Mouse (Mus musculus): ENCODE results near the gene Abca5.

The Abca5 gene

DNA sequence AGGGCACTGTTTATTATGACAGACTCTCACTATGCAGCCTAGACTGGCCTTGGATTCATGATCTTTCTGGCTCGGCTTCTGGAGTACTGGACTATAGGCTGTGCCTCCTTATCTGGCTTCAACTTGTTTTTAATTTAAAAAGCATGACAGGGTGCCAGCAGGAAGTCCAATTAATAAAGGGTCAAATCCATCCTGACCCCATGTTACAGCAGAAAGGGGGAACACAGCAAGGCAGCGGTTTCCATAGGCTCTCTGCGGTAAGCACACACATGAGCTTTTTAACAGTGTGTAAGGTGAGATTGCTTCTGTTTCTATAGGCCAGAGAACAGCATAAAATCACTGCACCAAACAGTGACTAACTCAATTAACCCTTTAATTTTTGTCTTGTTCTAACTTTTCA is 34.1 kb downstream of the Abca5 start:
- no peak for DNase-seq (ENCODE audit: low spot score in 2 of 2)

DNA sequence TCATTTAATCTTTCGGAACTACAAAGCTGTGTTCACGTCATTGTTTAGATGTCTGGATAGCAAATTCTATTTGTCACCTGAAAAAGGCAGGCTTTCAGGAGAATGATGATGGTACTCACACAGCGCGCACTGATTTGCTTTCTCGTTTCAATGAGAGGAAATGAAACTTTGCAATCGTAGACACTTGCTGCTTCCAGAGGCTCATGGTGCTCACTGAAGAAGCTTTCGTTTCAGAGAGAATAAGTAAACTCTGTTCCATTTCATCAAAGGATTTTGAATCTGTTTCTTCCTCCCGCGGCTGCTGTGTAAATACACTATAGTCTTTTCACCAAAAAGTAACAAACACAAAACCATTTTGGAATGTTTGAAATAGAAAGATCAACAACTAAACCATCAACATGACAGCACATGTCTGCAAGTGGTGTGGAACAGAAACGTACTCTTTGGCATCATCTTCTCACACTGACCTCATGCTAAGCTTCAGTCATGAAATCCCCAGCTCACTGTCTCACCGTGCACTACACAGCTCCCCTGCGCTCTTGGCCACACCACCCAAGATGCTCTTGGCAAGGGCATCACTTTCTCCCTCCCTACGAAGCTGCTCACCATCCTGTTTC is 39.5 kb downstream of the Abca5 start:
- DNase-seq (ENCODE audit: low spot score in 2 of 2) = no peak

DNA sequence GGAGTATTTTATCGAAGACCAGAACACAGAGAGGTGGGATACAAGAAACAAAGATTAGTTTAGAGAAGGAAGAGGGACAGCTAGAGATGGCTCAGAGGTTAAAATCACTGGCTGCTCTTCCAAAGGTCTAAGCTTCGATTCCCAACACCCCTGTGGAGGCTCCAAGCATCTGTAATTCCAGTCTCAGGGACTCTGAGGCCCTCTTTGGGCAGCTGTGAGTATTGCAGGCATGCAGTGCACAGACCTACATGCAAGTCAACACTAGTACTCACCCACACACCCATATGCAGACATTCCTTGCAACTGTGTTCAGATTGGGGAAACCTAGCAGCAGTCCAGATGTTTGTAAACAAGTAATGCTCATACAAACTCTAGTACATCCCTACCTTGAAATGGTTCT is 46.9 kb downstream of the Abca5 start:
- DNase-seq (ENCODE audit: low spot score in 2 of 2) = no peak

DNA sequence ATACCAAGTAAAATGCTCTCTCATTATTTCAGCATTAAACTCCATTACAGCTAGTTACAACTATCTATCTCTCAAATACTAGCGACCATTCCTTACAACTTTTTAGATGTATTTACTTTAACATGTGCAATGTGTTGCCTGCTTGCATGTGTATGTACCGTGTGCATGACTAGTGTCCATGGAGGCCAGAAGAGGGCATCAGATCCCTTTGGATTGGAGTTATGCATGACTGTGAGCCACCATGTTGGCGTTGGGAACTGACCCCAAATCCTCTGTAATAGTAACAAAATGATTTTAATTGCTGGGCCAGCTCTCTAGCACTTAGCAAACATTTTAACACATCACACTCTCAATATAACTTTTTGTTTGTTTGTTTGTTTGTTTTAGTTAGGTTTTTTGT is 49.1 kb downstream of the Abca5 start:
- no peak for DNase-seq (ENCODE audit: low spot score in 2 of 2)

DNA sequence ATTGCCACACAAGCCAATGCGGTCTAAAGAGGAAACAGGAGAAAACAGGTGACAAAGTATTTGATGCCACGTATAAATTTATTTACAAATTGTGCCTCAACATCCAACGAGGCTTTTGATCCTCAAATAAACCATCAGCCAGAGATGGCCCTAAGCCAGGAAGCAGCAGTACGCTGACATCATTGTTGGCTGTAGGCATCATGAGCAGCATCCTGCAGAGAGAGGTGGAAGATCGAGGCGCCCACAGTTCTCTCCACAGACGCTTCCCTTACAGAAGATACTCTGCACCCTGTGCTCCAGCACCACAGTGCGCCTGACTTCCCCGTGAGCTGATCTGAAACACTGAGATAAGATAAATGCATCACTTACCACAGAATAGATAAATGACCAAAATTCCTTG is 49.8 kb downstream of the Abca5 start:
- DNase-seq (ENCODE audit: low spot score in 2 of 2) = no peak

DNA sequence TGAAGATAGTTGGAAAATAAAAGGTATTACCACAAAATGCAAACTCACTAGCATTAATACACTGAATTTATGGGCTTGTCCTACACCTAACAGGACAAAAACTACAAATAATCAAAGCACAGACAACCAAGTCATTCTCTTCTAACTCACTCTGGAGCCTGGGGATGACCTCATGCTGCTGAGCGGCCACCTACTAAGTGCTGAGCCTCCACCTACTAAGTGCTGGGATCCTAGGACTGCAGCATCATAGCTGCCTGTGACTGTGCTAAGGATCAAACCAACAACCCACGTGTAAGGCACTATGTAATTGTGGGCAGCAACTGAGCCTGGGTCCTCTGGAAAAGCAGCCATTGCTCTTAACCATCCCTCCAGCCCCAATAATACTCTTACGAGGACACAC is 51.2 kb downstream of the Abca5 start:
- DNase-seq (ENCODE audit: low spot score in 2 of 2) = no peak

DNA sequence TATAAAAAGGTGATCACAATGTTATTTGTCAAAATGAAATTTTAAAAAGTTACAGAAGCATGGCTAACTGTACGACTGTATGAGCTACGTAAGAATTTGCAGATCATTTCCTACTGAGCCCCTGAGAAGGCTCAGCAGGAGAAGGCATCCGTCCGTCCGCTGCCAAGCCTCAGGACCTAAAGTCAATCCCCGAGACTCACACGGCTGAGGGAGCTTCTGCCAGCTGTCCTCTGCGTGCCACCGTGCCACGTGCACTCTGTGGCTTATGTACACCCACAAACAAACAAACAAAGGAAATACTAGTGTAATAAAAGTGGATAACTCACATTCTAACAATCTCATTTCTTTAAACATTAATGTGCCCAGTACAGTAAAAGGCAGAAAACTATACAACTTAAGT is 52.7 kb downstream of the Abca5 start:
- no peak for DNase-seq (ENCODE audit: low spot score in 2 of 2)

DNA sequence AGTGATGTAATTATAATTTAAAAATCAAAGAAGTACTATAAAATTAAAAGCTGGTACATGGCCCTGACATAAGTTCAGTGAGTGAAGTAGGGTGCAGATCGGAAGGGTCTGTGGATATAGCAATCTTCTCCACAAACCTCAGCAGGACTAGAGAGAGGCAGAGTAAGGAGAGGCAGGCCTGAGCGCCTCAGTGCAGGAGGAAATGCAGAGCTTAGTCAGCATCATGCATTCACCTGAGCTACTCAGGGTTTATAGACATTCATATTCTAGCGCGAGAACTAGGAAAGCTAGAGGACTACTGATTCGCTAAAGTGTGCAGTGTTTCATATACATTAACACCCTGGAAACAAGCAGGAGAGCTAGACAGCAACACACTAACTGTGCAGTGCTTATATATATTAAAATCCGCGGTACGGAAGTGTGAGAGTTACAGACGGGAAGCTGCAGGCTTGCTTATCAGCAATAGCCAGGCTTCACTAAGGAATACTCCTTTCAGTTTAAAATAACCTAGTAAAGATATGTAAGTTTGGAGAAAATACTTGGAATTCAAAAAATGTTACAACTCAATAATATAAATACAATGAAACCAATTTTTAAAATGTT is 53.2 kb downstream of the Abca5 start:
- DNase-seq (ENCODE audit: low spot score in 2 of 2) = no peak

DNA sequence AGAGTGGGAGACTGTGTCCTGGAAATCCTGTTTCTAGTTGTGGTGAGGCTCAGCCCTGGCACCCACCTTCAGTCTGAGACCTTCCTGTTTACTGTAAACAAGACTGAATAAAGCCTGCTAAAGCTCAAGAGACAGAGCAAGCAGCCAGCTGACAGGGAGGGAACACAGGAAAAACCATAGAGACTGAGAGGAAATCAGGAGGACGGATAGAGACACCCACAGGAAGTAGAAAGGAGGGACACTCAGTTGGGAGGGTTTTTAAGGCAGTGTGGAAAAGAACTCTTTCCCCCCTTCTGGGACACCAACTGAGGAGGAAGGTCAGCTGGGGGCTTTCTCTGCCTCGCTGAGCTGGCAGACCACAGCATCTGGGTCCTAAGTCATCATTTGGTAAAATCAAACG is 62.7 kb downstream of the Abca5 start:
- no peak for DNase-seq (ENCODE audit: low spot score in 2 of 2)

DNA sequence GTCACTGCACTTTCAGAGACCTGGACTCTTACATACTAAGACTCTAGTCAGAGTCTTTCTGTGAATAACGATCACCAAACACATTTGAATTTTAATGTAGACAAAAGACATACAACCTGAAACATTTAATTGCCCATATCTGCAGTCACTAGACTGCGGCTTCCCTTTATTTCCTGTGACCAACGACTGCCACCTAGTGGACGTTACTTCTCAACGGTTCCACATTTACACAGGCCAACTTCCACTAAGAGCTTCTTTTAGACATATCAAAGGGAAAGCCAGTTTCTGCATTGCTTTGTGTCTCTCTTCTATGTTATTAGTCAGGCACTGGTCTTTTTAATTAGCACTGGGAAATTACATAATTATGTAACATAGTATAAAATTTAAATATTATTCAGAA is 65.8 kb downstream of the Abca5 start:
- DNase-seq (ENCODE audit: low spot score in 2 of 2) = peak; percentile 26 to 48

DNA sequence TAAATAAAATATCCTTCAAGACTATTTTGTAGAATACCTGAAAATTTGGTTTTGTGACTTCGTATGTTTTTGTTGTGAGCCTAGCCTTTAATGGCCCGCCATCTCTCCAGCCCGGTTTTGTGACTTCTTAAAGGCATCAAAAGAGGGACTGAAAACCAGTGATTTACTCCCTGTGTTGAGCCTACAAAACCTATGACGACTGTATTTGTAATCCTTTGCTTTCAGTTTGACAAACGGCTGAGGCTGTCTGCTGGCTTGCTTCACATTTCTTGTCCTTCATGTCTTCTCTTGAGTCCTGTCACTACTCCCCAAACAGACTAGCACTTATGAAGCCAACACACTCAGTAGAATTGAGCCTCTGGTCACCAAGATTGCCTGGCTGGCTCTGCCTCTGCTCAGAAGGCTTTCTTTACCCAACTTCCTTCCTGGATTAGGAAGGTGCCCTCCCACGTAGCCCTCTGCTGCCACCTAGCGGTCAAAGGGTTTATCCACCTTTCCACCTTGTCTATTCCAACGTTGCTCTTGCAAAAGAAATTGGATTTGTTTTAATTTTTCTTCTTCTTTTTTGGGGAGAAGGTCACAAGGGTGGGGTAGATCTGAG is 69.2 kb downstream of the Abca5 start:
- DNase-seq (ENCODE audit: low spot score in 2 of 2) = peak; percentile 75 to 84

DNA sequence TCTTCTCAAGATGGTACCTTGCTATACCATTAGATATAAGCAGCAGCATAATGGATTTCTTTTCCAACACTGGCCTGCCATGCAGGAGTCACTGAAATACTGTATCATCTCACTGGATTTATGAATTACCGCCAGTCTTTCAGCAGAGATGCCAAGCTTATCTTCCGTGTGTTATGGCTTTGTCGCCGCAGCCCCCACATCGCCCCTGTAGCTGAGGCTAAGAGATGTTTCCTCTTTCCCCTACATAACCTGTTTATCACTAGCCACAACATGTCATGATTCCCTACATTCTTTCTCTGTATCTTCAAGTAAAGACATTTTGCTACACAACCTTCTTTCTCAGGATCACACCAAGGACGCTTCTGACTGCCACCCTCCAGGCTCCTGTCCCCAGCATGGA is 70.3 kb downstream of the Abca5 start:
- DNase-seq (ENCODE audit: low spot score in 2 of 2) = no peak

DNA sequence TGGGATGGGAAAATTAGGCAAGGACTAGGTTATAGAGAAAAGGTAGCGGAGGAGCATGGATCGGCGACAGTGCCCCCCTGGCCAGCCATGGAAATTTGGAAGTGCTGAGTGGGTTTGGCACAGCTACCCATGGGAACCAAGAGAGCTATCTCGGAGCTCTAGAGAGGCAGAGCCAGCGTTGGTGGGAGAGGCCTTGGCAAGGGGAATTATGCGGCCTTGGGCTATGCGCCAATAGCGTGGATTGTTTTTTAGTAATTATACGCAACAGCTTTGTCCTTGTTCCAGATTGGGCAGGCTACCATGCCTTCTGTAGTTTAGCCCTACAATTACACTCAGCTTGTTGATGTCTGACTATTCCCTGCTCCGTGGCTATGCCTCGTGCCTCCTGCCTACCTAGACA is 70.8 kb downstream of the Abca5 start:
- no peak for DNase-seq (ENCODE audit: low spot score in 2 of 2)

DNA sequence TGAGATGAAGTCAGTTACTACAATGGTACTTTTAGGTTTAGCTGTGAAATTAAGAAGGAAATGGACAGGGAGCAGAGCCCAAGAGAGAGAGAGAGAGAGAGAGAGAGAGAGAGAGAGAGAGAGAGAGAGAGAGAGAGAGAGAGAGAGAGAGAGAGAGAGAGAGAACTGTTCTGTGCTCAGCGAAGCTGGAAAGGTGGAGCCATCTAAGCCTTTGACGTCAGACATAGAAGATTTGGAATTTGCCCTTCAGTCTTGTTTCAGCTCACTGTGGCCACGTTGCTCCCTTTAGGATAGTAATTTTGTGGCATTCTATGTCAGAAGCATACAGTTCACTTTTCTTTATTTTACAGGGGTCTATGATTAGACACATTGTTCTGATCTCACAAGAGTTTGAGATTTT is 75.6 kb downstream of the Abca5 start:
- no peak for DNase-seq (ENCODE audit: low spot score in 2 of 2)

DNA sequence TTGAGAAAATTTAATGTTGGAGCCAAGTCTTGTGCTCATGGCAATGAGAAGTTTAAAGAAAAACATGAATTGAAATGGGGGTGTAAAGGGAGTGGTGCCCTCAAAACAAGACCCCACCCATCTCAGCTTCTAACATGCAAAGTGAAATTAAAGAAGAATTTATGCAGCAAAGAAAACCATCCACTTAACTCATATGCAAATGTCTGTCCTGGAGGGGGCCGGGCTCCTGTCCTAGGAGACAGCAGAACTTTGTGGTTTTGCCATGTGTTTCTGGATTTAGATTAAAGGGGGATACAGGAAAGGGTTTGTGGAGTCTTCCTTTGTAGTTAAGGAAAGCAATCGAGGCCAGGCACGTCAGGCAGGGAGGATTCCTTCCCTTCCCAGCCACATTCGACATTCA is 79.6 kb downstream of the Abca5 start:
- no peak for DNase-seq (ENCODE audit: low spot score in 2 of 2)

DNA sequence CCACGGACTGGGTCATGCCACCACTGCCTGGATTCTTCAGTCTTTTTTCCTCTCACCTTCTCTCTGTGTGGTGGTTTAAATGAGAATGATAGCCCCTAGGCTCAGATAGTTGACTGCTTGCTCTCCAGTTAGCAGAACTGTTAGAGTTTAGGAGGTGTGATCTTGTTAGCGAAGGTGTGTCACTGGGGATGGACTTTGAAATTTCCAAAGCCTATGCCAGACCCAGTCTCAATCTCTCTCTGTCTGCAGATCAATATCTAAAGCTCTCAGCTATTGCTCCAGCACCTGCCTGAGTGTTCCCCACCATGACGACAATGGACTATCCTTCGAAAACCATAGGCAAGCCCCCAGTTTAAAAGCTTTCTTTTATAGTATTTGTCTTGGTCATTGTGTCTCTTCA is 80.5 kb downstream of the Abca5 start:
- no peak for DNase-seq (ENCODE audit: low spot score in 2 of 2)

DNA sequence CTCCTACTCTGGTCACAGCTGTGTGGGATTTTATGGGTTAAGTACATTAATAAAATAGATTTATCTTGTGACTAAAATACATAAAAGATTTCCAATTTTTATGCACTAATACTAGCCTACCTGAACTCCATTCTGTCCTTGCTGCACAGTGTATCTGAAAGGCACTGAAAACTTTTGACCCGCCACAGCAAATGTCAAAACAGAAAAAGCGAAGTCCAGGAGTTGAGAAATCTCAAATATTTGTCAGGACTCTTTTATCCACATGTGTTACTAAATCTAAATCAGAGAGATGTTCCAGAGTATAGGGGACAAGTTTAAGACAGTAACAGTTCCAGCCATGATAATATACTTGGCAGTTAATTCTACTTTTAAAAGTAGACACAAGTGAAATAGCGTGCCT is 85.3 kb downstream of the Abca5 start:
- no peak for DNase-seq (ENCODE audit: low spot score in 2 of 2)

DNA sequence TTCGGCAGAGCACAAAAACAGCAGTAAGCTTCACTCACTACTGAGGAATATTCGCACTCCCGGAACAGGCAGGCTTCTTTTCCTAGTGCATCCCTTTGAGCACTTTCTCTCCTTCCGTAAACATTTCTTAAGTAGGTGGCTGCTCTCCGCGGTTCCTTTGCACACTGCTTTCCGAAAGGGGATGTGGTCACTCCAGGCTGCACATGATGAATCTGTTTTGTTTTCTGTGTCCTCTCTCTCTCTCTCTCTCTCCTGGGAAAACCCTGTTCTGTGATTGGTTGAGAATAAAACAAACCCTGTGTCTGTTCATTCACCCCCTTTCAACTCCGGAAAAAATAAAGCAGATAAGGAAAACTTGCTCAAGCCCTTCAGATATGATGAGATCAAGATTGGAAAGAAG is 86.0 kb downstream of the Abca5 start, which contains the start of gene Abca6:
Gene Abca6 (minus strand): TSS at position 243 of the 400 bp plus-strand sequence.
- no peak for DNase-seq (ENCODE audit: low spot score in 2 of 2)

DNA sequence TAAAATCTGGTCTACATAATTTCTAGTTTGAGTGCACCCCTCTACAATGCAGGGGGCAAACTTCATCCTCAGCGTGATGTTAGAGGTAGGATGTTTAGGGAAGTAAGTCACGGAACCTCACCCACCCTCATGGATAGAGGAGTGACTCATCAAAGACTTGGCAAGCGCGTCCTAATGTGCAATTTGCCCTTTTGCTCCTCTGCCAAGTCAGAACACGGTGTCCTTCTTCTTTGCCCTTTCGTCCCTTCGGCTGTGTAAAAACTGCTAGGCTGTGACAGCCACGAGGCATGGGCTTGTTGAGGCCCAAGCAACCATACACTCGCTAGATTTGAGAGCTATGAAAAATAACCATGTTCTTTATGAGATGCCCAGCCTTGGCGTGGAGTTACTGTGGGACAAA is 92.8 kb downstream of the Abca5 start:
- no peak for DNase-seq (ENCODE audit: low spot score in 2 of 2)

DNA sequence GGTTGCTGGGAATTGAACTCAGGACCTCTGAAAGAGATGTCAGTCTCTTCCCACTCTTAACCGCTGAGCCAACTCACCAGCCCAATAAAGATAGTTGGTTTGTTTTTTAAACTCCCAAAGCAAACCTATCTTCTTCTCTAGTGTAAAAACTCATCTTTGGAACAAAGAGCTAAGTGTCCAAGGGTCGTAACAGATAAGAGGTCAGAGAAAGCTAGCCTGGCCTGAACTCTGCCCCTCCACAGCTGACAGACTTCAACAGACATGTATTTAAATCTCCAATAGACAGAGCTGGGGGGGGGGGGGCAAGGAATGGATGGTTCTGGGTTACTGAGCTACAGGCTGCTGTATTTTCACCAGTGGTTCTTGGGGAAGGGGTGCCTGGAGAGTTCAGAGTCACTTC is 100.0 kb downstream of the Abca5 start:
- DNase-seq (ENCODE audit: low spot score in 2 of 2) = no peak

DNA sequence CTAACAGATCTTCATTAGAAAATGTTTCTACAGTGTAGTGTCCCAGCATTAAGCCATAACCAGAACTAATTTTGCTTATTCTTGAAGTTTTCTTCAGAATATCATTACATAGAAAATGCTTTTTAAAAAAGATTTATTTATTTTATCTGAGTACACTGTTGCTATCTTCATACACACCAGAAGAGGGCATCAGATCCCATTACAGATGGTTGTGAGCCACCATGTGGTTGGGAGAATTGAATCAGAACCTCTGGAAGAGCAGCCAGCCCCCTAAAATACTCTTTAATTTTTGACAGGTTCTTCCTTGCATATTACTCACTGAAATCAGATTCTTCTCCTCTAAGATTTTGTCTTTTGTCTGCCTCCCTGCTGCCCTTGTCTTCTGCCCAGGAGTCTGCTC is 104.5 kb downstream of the Abca5 start:
- DNase-seq (ENCODE audit: low spot score in 2 of 2) = no peak

Measured in natural killer cell, adult 2 months (primary cell).